Mouse (Mus musculus) MEL (cell line): ENCODE results near the gene Picalm.

Source experiments
- BHLHE40 ChIP-seq: IDR thresholded peaks from 2 replicates; pipeline ENCODE4 v1.6.1; 2012; ENCODE audit warnings: low read depth, mild to moderate bottlenecking, inconsistent platforms, low read length, improper control_type of control experiment, borderline replicate concordance
- CTCF ChIP-seq, 3 experiments: IDR thresholded peaks in 2 of 3; conservative IDR thresholded peaks in 1 of 3; 2 replicates each; pipeline ENCODE4 v1.5.1; 2011 to 2012; ENCODE audit warnings: low read length in 3 of 3, low read depth in 2 of 3, mild to moderate bottlenecking in 2 of 3, improper control_type of control experiment in 1 of 3, inconsistent platforms in 1 of 3, mixed read lengths in 1 of 3, moderate library complexity in 1 of 3; ENCODE audit not compliant: control insufficient read depth in 1 of 3, insufficient read depth in 1 of 3, poor library complexity in 1 of 3, severe bottlenecking in 1 of 3
- E2F4 ChIP-seq: IDR thresholded peaks from 2 replicates; pipeline ENCODE4 v1.6.1; 2011; ENCODE audit warnings: low read depth, low read length, improper control_type of control experiment, borderline replicate concordance
- EP300 ChIP-seq, 2 experiments: IDR thresholded peaks; 2 replicates each; pipeline ENCODE4 v1.6.1; 2011; ENCODE audit warnings: improper control_type of control experiment in 2 of 2, low read length in 2 of 2, low read depth in 1 of 2, mild to moderate bottlenecking in 1 of 2
- GATA1 ChIP-seq: IDR thresholded peaks from 2 replicates; pipeline ENCODE4 v1.6.1; 2011; ENCODE audit warnings: low read depth, low read length, improper control_type of control experiment
- MAFK ChIP-seq: IDR thresholded peaks from 2 replicates; pipeline ENCODE4 v1.6.1; 2011; ENCODE audit warnings: low read depth, mild to moderate bottlenecking, low read length, improper control_type of control experiment, borderline replicate concordance
- POLR2A ChIP-seq, 2 experiments: IDR thresholded peaks; 2 replicates each; pipeline ENCODE4 v1.6.1; 2011 to 2012; ENCODE audit warnings: low read length in 2 of 2, mild to moderate bottlenecking in 2 of 2, control low read depth in 1 of 2, improper control_type of control experiment in 1 of 2, low read depth in 1 of 2, moderate library complexity in 1 of 2; ENCODE audit not compliant: control insufficient read depth in 1 of 2, insufficient read depth in 1 of 2, poor library complexity in 1 of 2
- POLR2AphosphoS5 ChIP-seq: IDR thresholded peaks from 2 replicates; pipeline ENCODE4 v1.6.1; 2012; ENCODE audit warnings: low read depth, borderline replicate concordance, mild to moderate bottlenecking, inconsistent platforms, low read length, moderate library complexity, mixed read lengths
- RAD21 ChIP-seq: IDR thresholded peaks from 2 replicates; pipeline ENCODE4 v1.6.1; 2011; ENCODE audit warnings: mild to moderate bottlenecking, low read depth, low read length, improper control_type of control experiment
- TAL1 ChIP-seq: IDR thresholded peaks from 2 replicates; pipeline ENCODE4 v1.6.1; 2012; ENCODE audit warnings: mild to moderate bottlenecking, inconsistent platforms, low read length, moderate library complexity, mixed read lengths
- TCF12 ChIP-seq: IDR thresholded peaks from 2 replicates; pipeline ENCODE4 v1.6.1; 2014; ENCODE audit warnings: low read depth, mild to moderate bottlenecking, inconsistent platforms, low read length, improper control_type of control experiment, moderate library complexity
- USF1 ChIP-seq: IDR thresholded peaks from 2 replicates; pipeline ENCODE4 v1.6.1; 2014; ENCODE audit warnings: low read depth, mild to moderate bottlenecking, inconsistent platforms, low read length, improper control_type of control experiment, moderate library complexity
- ZMIZ1 ChIP-seq: IDR thresholded peaks from 2 replicates; pipeline ENCODE4 v1.6.1; 2012; ENCODE audit warnings: low read depth, mild to moderate bottlenecking, inconsistent platforms, low read length, improper control_type of control experiment, moderate library complexity

DNA sequence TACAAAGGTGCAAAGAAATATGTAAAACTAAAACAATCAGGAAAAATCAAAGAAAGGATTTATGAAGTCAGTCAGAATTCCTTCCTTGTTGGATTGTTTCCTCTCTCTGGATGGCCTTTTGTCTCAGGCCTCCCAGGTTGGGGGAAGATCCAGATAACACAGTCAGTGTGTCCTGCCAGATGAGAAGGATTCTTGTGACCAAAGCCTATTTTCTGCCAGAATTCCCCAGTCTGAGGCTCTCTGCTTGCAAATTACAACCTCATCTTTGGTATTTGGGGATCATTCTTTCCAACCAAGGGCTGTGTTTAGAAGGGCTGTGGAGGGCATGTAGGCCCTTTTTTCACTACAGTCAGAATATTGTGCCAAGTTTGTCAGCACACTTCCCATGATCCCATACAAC lies 45.5 kb upstream of the Picalm start:
- no peak for TF ChIP-seq TCF12
- TF ChIP-seq POLR2A (IDR thresholded peaks at IDR 0.05; ENCODE audit: control insufficient read depth in 1 of 2, insufficient read depth in 1 of 2, low read depth in 1 of 2, low read length in 2 of 2, poor library complexity in 1 of 2): no peak
- TF ChIP-seq RAD21: no peak
- TF ChIP-seq CTCF (IDR thresholded peaks at IDR 0.05 in 2 of 3, conservative IDR thresholded peaks at IDR 0.05 in 1 of 3; ENCODE audit: control insufficient read depth in 1 of 3, insufficient read depth in 1 of 3, low read depth in 2 of 3, low read length in 3 of 3, poor library complexity in 1 of 3, severe bottlenecking in 1 of 3): no peak
- no peak for TF ChIP-seq USF1
- no peak for TF ChIP-seq MAFK
- TF ChIP-seq BHLHE40: no peak
- TF ChIP-seq ZMIZ1: no peak
- TF ChIP-seq EP300 (IDR thresholded peaks at IDR 0.05; ENCODE audit: low read depth in 1 of 2, low read length in 2 of 2): no peak
- TF ChIP-seq TAL1: no peak
- TF ChIP-seq POLR2AphosphoS5: no peak
- TF ChIP-seq GATA1: no peak
- TF ChIP-seq E2F4: no peak
